Mouse (Mus musculus) T-helper 2 cell (primary cell): Measurements from ENCODE around the gene Vgll4.

ENCODE experiments used
- in situ Hi-C: fragments of 300-600 bp; cut with MboI, MseI; formaldehyde crosslinking; loops from one replicate; pipeline ENCODE4 v1.15.1; 2025; ENCODE audit warnings: high pct_unique_total_duplicates

Gene Vgll4

GRCm38 (mm10) chr6:114920523-114921445 is 49.0 kb downstream of the Vgll4 start:
- in situ Hi-C loops: loop anchor here (5.0 to 25.0 kb wide), 3 partner anchors 38 to 1308 kb away; partner anchors contain the start of genes Brk1, Fancd2os and Vhl

GRCm38 (mm10) chr6:114919670-114920313 is 50.0 kb downstream of the Vgll4 start:
- in situ Hi-C loops: loop anchor here (5.0 to 25.0 kb wide), 3 partner anchors 37 to 1307 kb away; partner anchors contain the start of genes Brk1, Fancd2os and Vhl

DNA sequence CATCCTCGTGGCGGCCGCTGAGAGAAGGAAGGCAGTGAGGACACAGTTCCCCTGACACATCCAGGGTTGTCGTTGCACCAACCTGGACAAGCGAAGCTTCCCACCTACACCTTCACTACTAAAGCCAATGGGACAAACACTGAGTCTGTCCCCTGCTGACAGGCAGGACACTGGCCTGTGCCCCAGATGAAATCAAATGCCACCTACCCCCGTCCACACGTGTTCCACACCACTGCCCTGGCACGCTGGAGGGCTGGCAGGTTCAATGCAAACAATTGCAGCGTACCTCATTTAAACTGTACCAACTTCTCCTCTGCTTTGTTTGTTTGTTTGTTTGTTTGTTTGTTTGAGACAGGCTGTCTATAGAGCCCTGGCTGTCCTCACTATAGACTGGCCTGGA is 50.8 kb downstream of the Vgll4 start:
- in situ Hi-C loops: loop anchor here (25.0 kb wide), 1 partner anchor 1307 kb away; the partner anchor contains the start of genes Brk1, Fancd2os and Vhl

DNA sequence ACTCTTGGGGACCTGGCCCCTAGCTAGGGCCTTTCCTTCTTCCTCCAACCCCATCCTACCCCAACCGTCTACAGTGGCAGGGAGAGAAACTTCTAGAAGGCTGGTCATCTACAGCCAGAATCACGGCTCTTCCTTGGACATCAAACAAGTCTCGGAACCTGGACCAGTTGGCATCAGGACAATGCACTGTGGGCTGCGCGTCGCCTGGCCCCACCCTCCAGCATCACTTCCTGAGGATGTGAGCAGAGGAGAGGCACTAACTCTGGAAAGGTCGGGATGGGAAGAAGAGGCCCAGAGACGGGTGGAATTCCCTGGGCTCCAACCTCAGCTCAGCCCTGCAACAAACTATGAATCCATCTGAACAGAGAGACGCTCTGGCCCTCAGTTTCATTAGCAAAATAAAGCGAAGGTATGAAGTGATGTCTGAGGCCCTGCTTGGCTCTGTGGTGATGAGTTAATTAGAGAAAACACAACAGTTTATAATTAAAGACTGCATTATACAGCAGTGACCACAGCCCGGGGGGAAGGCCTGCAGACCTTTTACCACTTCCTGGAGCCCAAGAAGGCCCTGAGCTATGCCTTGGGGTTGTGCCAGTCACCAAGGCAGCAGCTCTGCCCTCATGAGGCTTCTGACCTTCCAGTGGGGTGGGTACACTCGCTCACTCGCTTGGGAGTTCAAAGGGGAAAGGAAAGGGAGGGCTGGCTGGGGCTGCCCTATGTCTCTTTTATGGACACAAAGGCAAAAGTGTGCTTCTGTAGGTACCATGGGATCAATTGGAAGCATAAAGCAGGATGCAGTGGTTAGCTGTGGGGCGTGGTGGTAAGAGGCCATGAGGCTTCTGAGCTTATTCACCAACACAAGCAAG is 51.8 kb downstream of the Vgll4 start:
- in situ Hi-C loops: loop anchor here (25.0 kb wide), 1 partner anchor 1306 kb away; the partner anchor contains the start of genes Brk1, Fancd2os and Vhl

GRCm38 (mm10) chr6:114917129-114917528 is 52.7 kb downstream of the Vgll4 start:
- in situ Hi-C loops: loop anchor here (25.0 kb wide), 1 partner anchor 1305 kb away; the partner anchor contains the start of genes Brk1, Fancd2os and Vhl

DNA sequence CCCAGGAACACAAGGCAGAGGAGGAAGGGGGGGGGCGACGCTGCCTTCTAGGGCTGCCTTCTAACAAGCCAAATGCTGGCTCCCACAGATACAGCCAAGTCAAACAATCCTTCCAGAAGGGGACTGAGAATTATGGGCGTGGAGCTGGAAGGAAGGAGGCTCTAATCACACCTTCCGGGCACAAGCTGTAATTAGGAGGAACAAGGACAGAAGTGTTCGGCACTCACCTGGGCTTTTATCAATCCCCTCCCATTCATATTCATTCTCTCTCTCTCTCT is 53.1 kb downstream of the Vgll4 start:
- in situ Hi-C loops: loop anchor here (25.0 kb wide), 1 partner anchor 1304 kb away; the partner anchor contains the start of genes Brk1, Fancd2os and Vhl

- in situ Hi-C loops: loop anchor here (25.0 kb wide), 1 partner anchor 1304 kb away; the partner anchor contains the start of genes Brk1, Fancd2os and Vhl
These were observed 53.7 kb downstream of the Vgll4 start for GRCm38 (mm10) chr6:114915915-114916714.

DNA sequence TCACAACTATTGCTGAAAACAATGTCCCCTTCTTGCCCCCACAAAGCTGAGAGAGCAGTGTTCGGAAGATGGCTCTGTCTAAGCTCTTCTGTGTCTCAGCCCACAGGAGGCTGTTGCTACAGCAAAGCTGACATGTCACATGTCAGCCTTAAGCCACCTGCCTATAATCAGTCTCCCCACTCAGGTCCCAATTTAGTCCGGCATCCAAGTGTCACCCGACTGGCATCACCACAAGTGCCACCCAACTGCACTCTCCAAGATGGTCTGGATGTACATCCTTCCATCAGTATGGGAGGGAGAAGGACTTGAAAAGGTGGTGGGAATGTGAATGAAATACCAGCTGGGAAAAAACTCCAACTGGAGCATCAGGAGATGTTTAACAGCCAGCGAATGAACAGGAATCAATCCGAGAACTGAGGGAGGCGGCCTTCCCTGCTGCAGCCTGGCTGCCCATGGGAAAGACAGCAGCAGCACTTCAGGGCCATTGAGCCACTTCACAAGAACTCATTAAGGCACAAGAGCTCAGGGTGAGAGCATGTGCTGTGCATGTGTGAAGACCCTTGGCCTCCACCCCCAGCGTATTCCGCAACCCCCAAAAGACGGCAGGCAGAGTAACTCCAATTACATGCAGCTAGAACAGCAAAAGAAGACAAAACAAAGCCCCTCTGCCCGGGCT is 55.6 kb downstream of the Vgll4 start:
- in situ Hi-C loops: loop anchor here (25.0 kb wide), 1 partner anchor 1302 kb away; the partner anchor contains the start of genes Brk1, Fancd2os and Vhl

GRCm38 (mm10) chr6:114913142-114913541 is 56.7 kb downstream of the Vgll4 start:
- in situ Hi-C loops: loop anchor here (25.0 kb wide), 1 partner anchor 1301 kb away; the partner anchor contains the start of genes Brk1, Fancd2os and Vhl

DNA sequence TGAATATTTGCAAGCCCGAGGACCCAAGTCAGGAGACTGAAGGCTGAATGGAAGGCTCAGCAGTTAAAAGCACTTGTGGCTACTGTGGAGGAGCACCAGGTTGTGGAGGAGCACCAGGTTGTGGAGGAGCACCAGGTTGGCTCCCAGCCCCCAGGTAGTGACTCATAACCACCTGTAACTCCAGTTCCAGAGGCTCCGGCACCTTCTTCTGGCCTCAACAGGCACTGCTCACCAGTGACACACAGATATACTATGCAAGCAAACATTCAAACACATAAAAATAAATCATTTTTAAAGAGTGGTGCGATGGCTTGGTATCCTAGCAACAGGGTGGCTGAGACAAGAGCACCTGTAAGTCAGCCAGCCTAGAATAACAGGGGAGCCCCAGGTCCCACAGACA is 58.3 kb downstream of the Vgll4 start:
- in situ Hi-C loops: loop anchor here (25.0 kb wide), 1 partner anchor 1299 kb away; the partner anchor contains the start of genes Brk1, Fancd2os and Vhl

- in situ Hi-C loops: loop anchor here (25.0 kb wide), 1 partner anchor 1298 kb away; the partner anchor contains the start of genes Brk1, Fancd2os and Vhl
These were observed 60.0 kb downstream of the Vgll4 start for GRCm38 (mm10) chr6:114909801-114910200.

GRCm38 (mm10) chr6:114907459-114907858 is 62.3 kb downstream of the Vgll4 start:
- in situ Hi-C loops: loop anchor here (25.0 kb wide), 1 partner anchor 1295 kb away; the partner anchor contains the start of genes Brk1, Fancd2os and Vhl

- in situ Hi-C loops: loop anchor here (25.0 kb wide), 1 partner anchor 1294 kb away; the partner anchor contains the start of genes Brk1, Fancd2os and Vhl
These were observed 63.6 kb downstream of the Vgll4 start for GRCm38 (mm10) chr6:114906209-114906608.

- in situ Hi-C loops: loop anchor here (25.0 kb wide), 1 partner anchor 1293 kb away; the partner anchor contains the start of genes Brk1, Fancd2os and Vhl
These were observed 64.4 kb downstream of the Vgll4 start for GRCm38 (mm10) chr6:114905253-114906028.

DNA sequence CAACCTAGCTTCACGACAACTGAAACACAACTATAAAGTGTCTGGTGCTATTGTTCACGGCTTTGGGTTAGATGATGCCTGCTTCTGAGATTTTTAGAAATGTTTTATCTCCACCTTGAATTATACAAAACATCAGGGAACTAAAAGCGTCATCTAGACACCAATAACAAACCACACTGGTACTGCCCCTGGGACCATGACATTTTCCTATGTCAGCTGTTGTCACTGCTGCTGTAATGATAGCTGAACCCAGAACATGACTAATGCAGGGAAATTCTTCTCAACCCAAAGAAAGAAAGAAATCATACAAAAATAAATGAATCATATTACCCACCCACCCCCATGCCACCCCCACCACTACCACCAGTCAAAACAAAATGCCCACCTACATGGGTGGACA is 65.0 kb downstream of the Vgll4 start:
- in situ Hi-C loops: loop anchor here (25.0 kb wide), 1 partner anchor 1293 kb away; the partner anchor contains the start of genes Brk1, Fancd2os and Vhl

- in situ Hi-C loops: loop anchor here (25.0 kb wide), 1 partner anchor 1292 kb away; the partner anchor contains the start of genes Brk1, Fancd2os and Vhl
These were observed 65.6 kb downstream of the Vgll4 start for GRCm38 (mm10) chr6:114904233-114904632.

DNA sequence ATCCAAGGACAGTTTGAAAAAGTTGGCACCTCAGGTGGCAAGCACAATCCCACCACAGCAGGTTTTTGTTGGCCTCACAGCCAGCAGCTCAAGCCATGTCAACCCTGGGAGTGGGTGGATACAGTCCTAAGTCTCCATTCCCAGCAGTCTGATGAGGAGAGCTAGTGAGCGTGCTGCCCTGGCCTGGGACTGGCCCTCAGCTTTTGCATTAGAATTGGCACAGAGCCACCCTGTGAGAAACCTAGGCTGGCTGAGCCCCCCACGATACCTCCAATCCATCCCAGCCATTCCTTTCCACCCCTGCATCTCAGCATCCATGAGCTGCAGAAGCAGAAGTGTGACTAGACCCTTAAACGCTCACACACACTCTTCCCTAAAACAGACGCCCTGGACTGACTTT is 67.9 kb downstream of the Vgll4 start:
- in situ Hi-C loops: loop anchor here (25.0 kb wide), 1 partner anchor 1290 kb away; the partner anchor contains the start of genes Brk1, Fancd2os and Vhl

DNA sequence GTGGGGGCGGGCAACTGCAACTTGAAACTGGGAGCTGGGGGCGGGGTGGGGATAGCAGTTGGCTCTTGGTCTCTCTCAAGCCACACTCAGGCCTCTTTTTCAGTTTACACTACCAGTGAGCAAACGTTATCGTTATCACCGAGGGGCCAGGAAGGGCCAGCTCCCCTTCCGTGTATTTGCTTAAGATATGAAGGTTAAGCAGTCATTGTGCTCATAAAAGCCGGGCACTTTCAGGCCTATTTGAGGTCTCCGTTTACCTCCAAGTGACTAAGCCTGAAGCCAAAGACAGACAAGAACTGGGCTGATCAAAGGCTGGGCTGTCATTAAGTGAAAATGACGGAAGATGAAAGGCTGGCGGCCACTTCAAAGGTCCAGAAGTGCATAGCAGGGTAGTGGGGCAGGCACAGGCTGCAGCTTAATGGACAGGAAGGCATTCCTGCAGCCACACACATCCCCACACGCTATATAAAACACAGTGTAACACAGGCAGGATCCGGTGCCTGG is 68.4 kb downstream of the Vgll4 start:
- in situ Hi-C loops: loop anchor here (25.0 kb wide), 1 partner anchor 1289 kb away; the partner anchor contains the start of genes Brk1, Fancd2os and Vhl
